Mouse (Mus musculus) 416B (cell line): ENCODE data around the gene Prkg1.
"Not testable (repeated sequence)": the region's sequence is repeated elsewhere in the genome, so short reads cannot be mapped to it uniquely, and the experiment has no call there.

ENCODE experiments used
- DNase-seq: peaks from one replicate; pipeline ENCODE4 v3.0.0; 2011; ENCODE audit warnings: low read depth

Prkg1 gene

DNA sequence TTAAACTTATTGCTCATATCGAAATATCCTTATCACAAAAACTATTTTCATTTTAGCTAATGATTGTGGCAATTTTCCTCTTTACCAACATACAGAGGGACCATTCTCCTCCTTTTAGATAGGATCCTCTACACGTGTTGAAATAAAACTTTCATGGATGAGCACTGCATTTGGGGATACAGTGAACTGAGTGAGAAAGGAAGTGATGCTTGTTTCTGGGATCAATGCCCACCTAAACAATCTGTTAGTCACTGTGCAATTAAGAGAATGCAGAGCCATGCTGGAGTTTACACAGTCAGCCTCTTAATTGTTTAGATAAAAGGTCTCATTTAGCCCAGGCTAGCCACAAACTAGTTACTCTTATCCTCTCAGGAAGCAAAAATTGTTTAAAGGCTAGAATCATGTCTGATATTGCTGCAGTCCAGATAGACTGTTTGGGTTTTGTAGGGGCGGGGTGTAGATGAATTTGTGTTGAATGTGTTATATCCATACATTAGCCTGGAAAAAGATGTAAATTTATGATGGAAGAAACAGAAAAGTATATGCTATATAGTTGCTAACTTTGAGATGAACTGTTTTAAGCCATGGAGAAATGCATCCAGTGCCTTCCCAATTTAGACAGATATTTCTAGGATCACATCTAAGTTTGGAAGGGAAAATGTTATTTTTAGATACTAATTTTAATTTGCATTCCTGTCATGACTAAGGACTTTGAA lies 1151.5 kb downstream of the Prkg1 start:
- DNase-seq = no peak

DNA sequence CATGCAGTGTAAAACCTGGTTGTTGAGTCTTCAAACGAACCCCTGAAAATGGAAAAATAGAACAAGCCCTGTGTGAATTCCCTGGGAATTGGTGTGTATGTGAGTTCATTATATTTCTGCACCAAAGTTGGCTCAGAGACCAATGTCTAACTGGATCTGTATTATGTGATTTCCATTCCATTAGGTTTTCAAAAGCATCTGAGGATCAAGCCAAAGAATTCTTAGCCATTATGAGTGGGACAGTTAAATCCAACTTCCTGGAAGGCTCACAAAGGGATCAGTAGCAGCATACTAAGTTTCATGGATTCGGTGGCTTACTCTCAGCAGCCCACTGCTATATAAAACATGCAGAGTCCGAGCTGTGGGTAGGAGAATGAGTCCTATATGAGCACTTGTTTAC lies 1178.5 kb downstream of the Prkg1 start:
- no peak for DNase-seq

- no peak for DNase-seq
Observed at GRCm38 (mm10) chr19:30564516-30564915, 1200.3 kb downstream of the Prkg1 start.

GRCm38 (mm10) chr19:30563876-30564275 lies 1201.0 kb downstream of the Prkg1 start:
- no peak for DNase-seq

- no peak for DNase-seq
Observed at GRCm38 (mm10) chr19:30558024-30558423, 1206.8 kb downstream of the Prkg1 start.

DNA sequence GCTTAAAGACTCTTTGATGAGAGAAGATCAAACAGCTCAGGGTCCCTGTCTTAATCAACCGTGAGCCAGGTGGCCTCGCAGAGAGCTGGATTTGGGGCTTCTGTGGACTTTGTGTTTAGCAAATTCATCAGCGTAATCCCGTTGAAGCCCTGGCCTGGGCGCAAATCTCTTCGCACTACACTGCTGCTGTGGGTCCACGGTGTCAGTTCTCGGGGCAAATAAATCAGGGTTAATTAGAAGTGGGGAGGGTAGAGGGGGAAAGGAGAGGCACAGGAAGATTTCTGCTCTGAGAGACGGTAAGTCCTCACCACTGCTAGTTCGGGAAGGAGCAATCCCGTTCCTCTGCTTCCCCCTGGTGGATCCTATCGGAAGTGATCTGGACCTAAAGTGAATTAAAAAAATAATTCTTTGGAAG lies 1210.4 kb downstream of the Prkg1 start:
- peak; percentile 67 for DNase-seq

DNA sequence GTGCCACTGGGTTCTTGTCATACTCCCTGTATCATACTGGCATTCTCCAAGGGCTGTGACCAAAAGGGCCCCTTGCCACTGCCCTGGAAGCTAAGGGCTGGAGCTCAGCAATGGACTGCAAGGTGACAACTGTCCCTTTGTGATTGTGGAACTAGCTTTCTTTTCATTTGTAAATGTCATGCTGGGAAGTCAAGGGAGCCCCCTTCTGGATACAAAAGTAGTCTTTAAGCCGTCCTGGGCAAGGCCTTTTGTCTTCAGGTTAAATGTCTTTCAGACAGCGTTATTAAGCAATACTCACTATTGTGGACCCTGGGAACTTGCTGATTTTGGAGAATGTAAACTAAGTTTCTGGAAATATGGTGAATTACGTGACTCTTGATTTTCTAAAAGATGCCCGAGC lies 1211.1 kb downstream of the Prkg1 start:
- DNase-seq = peak; percentile 19

DNA sequence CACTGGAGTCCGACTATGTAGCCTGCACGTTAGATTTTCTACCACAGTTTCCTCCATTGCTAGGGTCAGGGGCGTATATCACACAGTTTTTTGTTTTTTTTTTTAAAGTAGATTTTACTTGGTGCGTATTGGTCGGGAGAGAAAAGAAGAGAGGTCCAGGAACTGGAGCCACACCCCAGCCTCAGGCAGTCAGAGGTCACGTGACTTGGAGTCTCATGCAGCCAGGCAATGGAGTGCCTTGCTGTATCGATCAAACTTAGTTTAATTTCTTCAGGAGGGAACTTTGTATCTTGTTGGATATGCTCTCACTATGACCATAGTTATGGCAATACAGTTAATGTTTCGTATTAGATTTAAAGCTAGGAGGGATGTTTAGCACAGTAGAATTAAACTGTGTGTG lies 1212.6 kb downstream of the Prkg1 start:
- DNase-seq = peak; percentile 18

DNA sequence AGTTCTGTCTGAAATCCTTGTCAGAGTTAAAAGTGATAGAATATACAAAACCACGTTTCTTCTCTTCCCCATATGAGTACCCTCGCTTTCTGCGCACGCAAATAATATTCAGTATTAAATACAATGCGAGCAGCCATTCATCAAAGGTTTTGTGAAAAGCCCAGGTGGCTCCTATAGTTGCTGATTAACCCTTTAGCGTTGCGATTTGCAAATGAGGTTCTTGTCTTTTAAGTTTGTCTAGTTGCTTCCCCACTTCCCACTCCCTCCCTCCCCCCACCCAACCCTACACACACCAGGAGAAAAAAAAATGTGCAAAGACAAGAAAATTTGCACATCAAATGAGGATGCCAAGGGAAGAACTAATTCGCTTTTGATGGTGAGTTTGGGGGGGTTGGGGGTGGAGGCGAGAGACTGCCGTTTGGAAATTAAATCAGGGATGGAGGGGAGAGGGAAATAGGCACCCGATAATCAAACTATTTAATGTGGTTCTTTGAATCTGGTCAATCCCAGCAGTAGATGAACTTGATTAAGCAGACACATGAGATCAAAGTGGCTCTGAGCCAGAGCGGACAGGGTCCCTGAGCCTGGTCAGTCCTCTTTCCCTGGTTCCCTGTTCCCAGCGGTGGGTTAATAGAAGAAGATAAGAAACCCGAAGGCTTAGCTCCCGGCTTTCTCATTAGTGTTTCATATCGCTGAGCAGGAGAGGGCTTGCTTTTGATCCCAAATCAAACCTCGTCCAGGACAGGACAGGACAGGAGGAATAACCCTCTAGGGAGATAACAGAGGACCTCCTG lies 1214.8 kb downstream of the Prkg1 start:
- DNase-seq = no peak

- DNase-seq = no peak
Observed at GRCm38 (mm10) chr19:30549044-30549853, 1215.6 kb downstream of the Prkg1 start, which contains the start of gene Dkk1. Gene Dkk1, minus strand, starts transcription at chr19:30549665.

- no peak for DNase-seq
Observed at GRCm38 (mm10) chr19:30548411-30549043, 1216.3 kb downstream of the Prkg1 start.

DNA sequence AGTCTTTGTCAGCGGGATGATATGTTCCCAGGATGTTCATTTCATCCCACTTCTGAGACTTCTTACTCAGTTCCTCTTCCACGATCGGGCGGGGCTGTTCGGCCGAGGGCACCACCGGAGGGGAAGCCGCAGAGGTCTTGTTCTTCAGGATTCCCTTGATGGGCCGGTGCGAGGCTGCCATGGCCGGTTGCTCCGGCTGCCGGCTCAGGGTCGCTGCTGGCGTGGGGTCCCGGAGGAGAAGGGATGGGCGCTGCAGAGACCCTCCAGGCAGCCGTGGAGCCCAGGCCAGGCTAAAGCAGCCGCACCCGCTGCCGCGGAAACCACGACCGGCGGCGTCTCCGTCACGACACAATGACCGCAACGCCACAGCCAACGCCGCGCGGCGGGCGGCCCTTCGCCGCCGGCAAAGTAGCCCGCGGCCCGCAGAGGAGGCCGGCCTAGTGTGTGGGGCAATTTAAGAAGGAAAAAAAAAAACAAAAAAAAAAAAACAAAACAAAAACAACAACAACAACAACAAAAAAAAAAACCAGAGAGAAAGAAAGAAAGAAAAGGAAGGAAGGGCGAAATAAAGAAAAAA lies 1225.4 kb downstream of the Prkg1 start:
- not testable (repeated sequence) for DNase-seq

DNA sequence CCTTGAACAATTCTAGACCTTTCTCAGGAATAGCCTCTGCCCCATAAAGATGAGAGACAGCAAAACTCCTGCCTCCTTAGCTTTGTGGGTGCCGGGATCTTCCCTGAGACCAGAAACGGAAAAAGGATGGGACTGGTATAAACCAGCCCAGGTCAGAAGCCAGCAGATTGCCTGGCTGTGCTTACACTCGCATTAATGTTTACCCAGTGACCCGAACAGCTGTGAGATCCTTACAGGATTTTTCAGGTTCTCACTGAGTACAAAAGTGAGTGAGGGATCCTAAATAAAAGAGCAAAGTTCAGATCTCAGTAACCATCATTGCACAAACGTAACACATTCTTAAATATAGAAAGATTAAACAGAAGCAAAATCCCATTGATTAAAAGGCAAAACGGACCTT lies 1248.1 kb downstream of the Prkg1 start:
- no peak for DNase-seq
